Mouse (Mus musculus) hindbrain, embryonic 14.5 days (tissue): ENCODE data around the gene Kcnq2. TPM values are rescaled to one million over a fixed set of nuclear protein-coding genes. Genes with fewer than 3 reads are reported as not detected.

Experiments used
- ATAC-seq: fragments of 200-750 bp; cut with Nextera tagmentation; 2 replicates; pipeline ENCODE4 v1.8.0; 2017; ENCODE audit warnings: moderate number of reproducible peaks, mild to moderate bottlenecking, moderate TSS enrichment, moderate library complexity; ENCODE audit not compliant: low FRiP score
- DNase-seq: peaks from one replicate; pipeline ENCODE4 v3.0.0-alpha.2; 2015; ENCODE audit warnings: low spot score
- H3K27ac ChIP-seq: fragments of 300-500 bp; sonication (generic); 2 replicates; pipeline ENCODE4 v1.5.1; 2014; ENCODE audit warnings: mild to moderate bottlenecking, moderate library complexity
- H3K27me3 ChIP-seq: fragments of 300-500 bp; sonication (generic); 2 replicates; pipeline ENCODE4 v1.6.1; 2014; ENCODE audit warnings: mild to moderate bottlenecking, low read length, mixed read lengths; ENCODE audit not compliant: control insufficient read depth, insufficient read depth
- H3K36me3 ChIP-seq: fragments of 300-500 bp; sonication (generic); replicated peaks from 2 replicates; pipeline ENCODE4 v1.6.1; 2014; ENCODE audit not compliant: control insufficient read depth, insufficient read depth
- H3K4me1 ChIP-seq: fragments of 300-500 bp; sonication (generic); replicated peaks from 2 replicates; pipeline ENCODE4 v1.6.1; 2014; ENCODE audit warnings: antibody characterized with exemption, low read length, mixed read lengths; ENCODE audit not compliant: control insufficient read depth, insufficient read depth
- H3K4me2 ChIP-seq: fragments of 300-500 bp; sonication (generic); replicated peaks from 2 replicates; pipeline ENCODE4 v1.6.1; 2014; ENCODE audit warnings: mild to moderate bottlenecking, moderate library complexity
- H3K4me3 ChIP-seq: fragments of 300-500 bp; sonication (generic); replicated peaks from 2 replicates; pipeline ENCODE4 v1.5.1; 2014; ENCODE audit warnings: mild to moderate bottlenecking, low read length
- H3K9ac ChIP-seq: fragments of 300-500 bp; sonication (generic); 2 replicates; pipeline ENCODE4 v1.6.1; 2014
- H3K9me3 ChIP-seq: fragments of 300-500 bp; sonication (generic); 2 replicates; pipeline ENCODE4 v1.6.1; 2016; ENCODE audit warnings: low read length; ENCODE audit not compliant: control insufficient read depth
- WGBS: fragments of 180-500 bp; shearing (Covaris S2); extraction: QIAGEN DNeasy Blood & Tissue Kit; methylation state at CpG from one replicate; pipeline ENCODE4 v1.1.7; 2014; 5-methylcytosine and 5-hydroxymethylcytosine counted together
- polyA plus RNA-seq: library from polyadenylated mRNA; unstranded; fragments of >200 nt; fragmentation: Nextera tagmentation; extraction: Ambion mirVana; gene quantifications from 2 replicates; pipeline ENCODE4 v1.2.1, GENCODE M21; 2014

Gene Kcnq2
- polyA plus RNA-seq, 1 experiment from 2014 or later: 55.9 TPM

DNA sequence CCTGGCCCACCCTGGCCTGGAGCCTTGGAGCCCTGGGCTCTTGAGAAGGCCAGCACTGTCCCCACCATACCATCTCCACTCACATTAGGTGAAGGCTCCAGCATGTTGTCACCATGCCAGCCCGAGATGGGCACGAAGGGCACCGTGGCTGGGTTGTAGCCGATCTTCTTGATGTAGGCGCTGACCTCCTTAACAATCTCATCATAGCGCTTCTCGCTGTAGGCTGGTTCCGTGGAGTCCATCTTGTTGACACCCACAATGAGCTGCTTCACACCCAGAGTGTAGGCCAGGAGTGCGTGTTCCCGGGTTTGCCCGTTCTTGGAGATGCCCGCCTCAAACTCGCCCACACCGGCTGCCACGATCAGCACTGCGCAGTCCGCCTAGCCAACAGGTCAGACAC, 17.6 kb upstream of the Kcnq2 start:
- Histone ChIP-seq H3K4me1 (peaks cover 37% of the 10 kb centered on the region), H3K4me3 (no peak overlapping the region), H3K36me3 (peaks cover 35% of the 10 kb centered on the region), H3K9ac (no peak overlapping the region), H3K27me3 (peaks cover 4% of the 10 kb centered on the region; the same call in 1 of the 2 replicates), H3K4me2 (no peak overlapping the region), H3K9me3 (no peaks in the 10 kb centered on the region), H3K27ac (no peak overlapping the region)
- 95% methylated on average over 17 of the region's 17 CpGs for WGBS
- DNase-seq (no peak), ATAC-seq (no peak)

GRCm38 (mm10) chr2:181150281-181150680, 15.2 kb upstream of the Kcnq2 start:
- Histone ChIP-seq H3K9me3 (no peaks in the 10 kb centered on the region), H3K4me1 (peaks cover 19% of the 10 kb centered on the region), H3K36me3 (peaks cover 49% of the 10 kb centered on the region), H3K9ac (no peak overlapping the region), H3K4me3 (no peak overlapping the region), H3K4me2 (no peak overlapping the region), H3K27me3 (peaks cover 4% of the 10 kb centered on the region; the same call in 1 of the 2 replicates), H3K27ac (no peak overlapping the region)
- ATAC-seq (no peak), DNase-seq (no peak)
- WGBS: 79% methylated on average over 6 of the region's 6 CpGs

DNA sequence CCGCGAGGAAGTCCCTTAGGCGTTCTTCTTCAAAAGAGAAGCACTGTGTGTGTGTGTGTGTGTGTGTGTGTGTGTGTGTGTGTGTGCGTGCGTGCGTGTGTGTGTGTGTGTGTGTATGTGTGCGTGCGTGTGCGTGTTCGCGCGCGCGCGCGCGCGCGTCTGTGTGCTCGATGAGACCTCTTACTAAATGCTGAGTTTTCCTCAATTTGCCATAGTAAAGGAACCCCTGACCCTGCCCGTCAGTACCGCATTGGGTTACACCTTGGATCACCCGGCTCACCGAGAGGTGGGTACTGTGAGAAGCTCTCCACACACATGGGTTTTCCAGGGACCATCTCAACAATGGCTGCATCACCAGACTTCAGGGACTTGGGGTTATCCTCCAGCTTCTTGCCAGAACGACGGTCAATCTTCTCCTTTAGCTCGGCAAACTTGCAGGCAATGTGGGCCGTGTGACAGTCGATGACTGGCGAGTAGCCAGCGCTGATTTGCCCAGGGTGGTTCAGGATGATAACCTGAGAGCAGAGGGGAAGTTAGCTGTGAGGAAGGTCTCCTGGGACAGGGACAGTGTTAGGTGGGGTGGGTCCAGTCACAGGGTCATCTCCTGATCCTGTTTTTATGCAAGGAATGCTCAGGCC, 13.3 kb upstream of the Kcnq2 start:
- H3K4me1 ChIP-seq: peaks cover 11% of the 10 kb centered on the region
- H3K9me3 ChIP-seq: no peaks in the 10 kb centered on the region
- H3K36me3 ChIP-seq: peaks cover 49% of the 10 kb centered on the region
- no peak overlapping the region for H3K9ac ChIP-seq
- WGBS: 11% methylated on average over 23 of the region's 31 CpGs
- H3K27me3 ChIP-seq: peaks cover 4% of the 10 kb centered on the region; the same call in 1 of the 2 replicates
- peak overlapping the region; percentile 30 for H3K4me3 ChIP-seq
- no peak overlapping the region for H3K27ac ChIP-seq
- H3K4me2 ChIP-seq: peak overlapping the region; percentile 72
- DNase-seq (no peak), ATAC-seq (no peak)

- Histone ChIP-seq H3K27me3 (peaks cover 4% of the 10 kb centered on the region; the same call in 1 of the 2 replicates), H3K9ac (peak overlapping the region; percentile 39; the same call in 1 of the 2 replicates), H3K36me3 (peaks cover 48% of the 10 kb centered on the region), H3K9me3 (no peaks in the 10 kb centered on the region), H3K4me2 (peak overlapping the region; percentile 72), H3K27ac (no peak overlapping the region), H3K4me1 (peaks cover 11% of the 10 kb centered on the region), H3K4me3 (peak overlapping the region; percentile 30)
- 3% methylated on average over 44 of the region's 61 CpGs for WGBS
- DNase-seq: peak; percentile 50
- ATAC-seq: peak; percentile 29; the same call in 1 of the 2 replicates
Measured at GRCm38 (mm10) chr2:181147546-181148317, 12.6 kb upstream of the Kcnq2 start.

DNA sequence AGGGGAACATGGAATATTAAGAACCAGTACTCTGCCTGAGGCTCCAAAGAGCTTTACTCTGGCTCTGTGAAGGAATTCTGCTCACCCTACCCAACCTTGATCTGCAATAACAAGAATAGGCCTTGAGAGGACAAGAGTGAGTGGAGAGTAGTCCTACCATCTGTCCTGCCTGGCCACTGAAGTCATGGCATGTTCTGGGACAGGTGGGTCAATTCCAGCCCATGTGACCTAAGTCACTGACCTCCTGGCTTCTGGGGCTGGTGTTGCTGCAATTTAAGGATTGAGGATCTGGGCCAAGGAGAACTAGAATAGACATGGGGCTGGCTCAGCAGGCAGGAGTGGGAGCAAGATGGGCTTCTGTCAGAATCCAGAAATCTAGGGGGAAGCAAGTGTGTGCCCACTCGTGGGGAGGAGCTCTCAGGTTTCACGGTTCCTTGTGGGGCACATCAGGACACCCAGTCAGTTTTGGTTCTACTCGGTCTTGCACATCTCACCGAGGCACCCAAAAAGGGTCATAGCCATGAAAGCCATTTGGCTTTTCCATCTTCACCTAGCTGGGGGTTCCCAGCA, 12.0 kb upstream of the Kcnq2 start:
- Histone ChIP-seq H3K9ac (0 out of 2 replicates have a peak overlapping the region, but pooled peaks have one; percentile 39), H3K4me3 (peak overlapping the region; percentile 30; the same call in 1 of the 2 replicates), H3K27me3 (peaks cover 4% of the 10 kb centered on the region; the same call in 1 of the 2 replicates), H3K36me3 (peaks cover 41% of the 10 kb centered on the region), H3K27ac (no peak overlapping the region), H3K4me2 (peak overlapping the region; percentile 72), H3K9me3 (no peaks in the 10 kb centered on the region), H3K4me1 (peaks cover 11% of the 10 kb centered on the region)
- 48% methylated on average over 4 of the region's 4 CpGs for WGBS
- ATAC-seq: no peak
- DNase-seq: no peak

DNA sequence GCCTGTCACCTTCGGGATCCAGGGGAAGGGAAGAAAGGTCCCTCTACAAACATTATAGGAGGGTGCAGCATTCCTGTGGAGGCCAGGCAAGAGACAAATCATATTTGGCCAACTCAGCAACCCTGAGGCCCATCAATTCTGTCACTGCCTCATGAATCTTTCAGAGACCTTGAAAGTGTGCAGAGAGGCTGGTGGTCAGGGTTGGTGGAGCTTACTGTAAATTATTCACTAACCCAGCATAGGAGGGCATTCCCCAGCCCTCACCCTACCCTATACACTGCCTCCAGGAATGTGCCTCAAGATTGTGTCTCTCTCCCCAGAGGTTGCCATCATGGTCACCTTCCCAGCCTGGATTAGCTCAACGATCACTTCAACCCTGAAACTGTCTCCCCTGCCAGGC, 9.6 kb upstream of the Kcnq2 start:
- H3K27me3 ChIP-seq: peaks cover 2% of the 10 kb centered on the region; the same call in 1 of the 2 replicates
- no peak overlapping the region for H3K4me2 ChIP-seq
- H3K9me3 ChIP-seq: no peaks in the 10 kb centered on the region
- no peak overlapping the region for H3K4me3 ChIP-seq
- no peak for ATAC-seq
- no peak for DNase-seq
- H3K4me1 ChIP-seq: peaks cover 11% of the 10 kb centered on the region
- 92% methylated on average over 2 of the region's 2 CpGs for WGBS
- H3K27ac ChIP-seq: no peak overlapping the region
- H3K9ac ChIP-seq: no peak overlapping the region
- H3K36me3 ChIP-seq: peaks cover 28% of the 10 kb centered on the region

DNA sequence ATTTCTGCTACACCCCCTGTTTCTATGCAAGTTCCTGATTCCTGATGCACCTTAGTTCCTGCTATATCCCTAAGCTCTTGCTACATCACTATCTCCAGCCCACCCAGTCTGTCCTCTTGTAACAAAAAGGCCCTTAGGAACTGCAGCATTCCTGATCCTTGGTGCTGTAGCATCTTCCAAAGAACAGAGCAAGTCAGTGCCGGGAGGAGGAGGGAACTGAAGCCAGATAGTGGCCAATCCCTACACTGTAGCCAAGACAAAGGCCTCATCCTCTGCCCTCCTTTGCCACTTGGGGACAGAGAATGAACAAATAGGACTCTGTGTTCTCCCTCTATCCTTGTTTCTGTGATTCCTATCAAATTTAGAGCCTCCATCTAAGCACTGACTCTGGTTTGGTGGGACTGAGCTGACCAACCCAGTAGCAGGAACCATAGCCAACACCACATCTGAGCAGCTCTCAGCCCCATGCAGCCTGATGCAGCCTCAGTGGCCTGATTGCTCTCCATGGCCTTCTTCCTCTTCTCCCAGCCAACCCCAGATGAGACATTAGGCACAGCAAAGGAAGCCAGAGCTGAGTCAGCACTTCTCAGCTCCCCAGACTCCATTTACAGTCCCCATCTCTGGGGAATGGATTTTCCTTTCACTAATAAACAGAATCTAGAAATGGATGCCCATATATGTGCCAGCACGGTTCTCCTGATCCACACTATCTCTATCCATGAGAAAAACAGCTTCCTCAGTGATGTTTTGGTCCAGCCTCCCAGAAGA, 8.6 kb upstream of the Kcnq2 start:
- peaks cover 19% of the 10 kb centered on the region; the same call in 1 of the 2 replicates for H3K36me3 ChIP-seq
- ATAC-seq: no peak
- no peaks in the 10 kb centered on the region for H3K27me3 ChIP-seq
- peaks cover 9% of the 10 kb centered on the region for H3K4me1 ChIP-seq
- H3K27ac ChIP-seq: no peak overlapping the region
- no peak overlapping the region for H3K9ac ChIP-seq
- no peak overlapping the region for H3K4me3 ChIP-seq
- H3K4me2 ChIP-seq: no peak overlapping the region
- no peak for DNase-seq
- no peaks in the 10 kb centered on the region for H3K9me3 ChIP-seq
- 61% methylated on average over 2 of the region's 2 CpGs for WGBS

DNA sequence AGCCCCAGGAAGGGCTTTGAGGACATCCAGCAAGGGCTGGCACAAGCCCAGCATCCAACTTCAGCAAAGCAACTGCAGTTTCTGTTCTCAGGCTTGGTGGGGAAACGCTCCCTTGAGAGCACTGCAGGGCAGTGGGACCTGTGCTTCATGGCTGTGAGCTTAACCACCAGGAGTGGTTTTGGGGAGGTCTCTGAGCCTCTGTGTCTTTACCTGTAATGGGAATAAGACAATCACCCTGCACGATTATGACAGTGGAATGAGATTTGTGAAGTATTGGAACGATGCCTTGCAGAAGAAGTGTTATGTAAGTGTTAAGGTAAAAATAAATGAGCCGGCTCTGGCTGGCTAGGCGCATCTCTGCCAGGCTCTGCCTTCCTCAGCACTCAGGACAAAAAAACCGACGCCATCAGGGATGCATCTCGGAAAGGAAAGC, 7.6 kb upstream of the Kcnq2 start:
- Histone ChIP-seq H3K4me3 (no peak overlapping the region), H3K9ac (no peak overlapping the region), H3K36me3 (peaks cover 14% of the 10 kb centered on the region; the same call in 1 of the 2 replicates), H3K9me3 (no peaks in the 10 kb centered on the region), H3K4me2 (no peak overlapping the region), H3K27ac (no peak overlapping the region), H3K27me3 (peaks cover 4% of the 10 kb centered on the region; the same call in 1 of the 2 replicates), H3K4me1 (no peaks in the 10 kb centered on the region; the same call in 1 of the 2 replicates)
- ATAC-seq (no peak), DNase-seq (no peak)
- WGBS: 69% methylated on average over 8 of the region's 8 CpGs
